ENCODE assay signal across 8 mouse cellular contexts in the genomic region with DNA sequence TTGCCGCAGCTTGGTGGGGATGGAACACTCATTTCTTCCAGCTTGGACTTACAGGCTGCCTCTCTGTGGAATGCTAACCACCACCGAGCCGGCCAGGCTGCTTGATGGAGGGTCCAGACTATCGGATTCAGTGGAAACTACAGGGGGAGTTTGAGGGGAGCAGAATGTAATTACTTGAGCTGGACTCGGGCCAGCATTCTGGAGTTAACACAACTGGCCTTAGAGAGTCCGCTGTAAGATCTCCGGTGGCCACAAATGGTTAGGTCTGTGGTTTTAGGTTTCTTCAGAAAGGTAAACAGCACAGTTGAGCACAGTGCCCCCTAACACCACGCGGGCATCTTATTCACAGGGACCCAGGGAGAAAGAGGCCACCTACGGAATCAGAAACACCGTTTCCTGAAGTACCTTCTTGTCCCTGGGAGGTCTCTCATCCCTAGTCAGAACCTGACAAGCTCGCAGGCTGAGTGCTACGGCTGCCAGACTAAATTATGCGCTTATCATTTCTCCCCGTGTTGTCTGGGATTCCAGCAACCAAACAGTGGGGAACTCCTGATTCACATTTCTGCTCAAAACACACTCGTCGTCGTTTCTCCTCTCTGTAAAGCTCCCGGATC. TPM values are rescaled to one million over a fixed set of nuclear protein-coding genes. Genes with fewer than 3 reads are reported as not detected.
A peak's percentile ranks its signal among the peaks of the same experiment; 100 is the strongest.
DNase-seq lines count a peak whose midpoint lies in the region; ATAC-seq and TF ChIP-seq lines count a peak whose summit lies in the region.

No protein-coding gene starts in this region.

- peaks cover 14% of the 10 kb centered on the region for H3K4me1 ChIP-seq in E14TG2a.4 (replicated peaks; ENCODE audit: low read depth, low read length)
- peaks cover 8% of the 10 kb centered on the region; the same call in 1 of the 2 replicates for H3K4me1 ChIP-seq in liver, embryonic 15.5 days (replicated peaks)

- TF ChIP-seq CTCF in E14TG2a.4 (conservative IDR thresholded peaks at IDR 0.05; ENCODE audit: low read length): no peak

- H3K36me3 ChIP-seq in E14TG2a.4 (ENCODE audit: insufficient read depth, low read length): no peaks in the 10 kb centered on the region
- no peaks in the 10 kb centered on the region for H3K36me3 ChIP-seq in liver, embryonic 15.5 days (replicated peaks)

- H3K4me2 ChIP-seq in liver, embryonic 15.5 days: peak overlapping the region; percentile 39

- H3K9ac ChIP-seq in liver, embryonic 15.5 days: no peak overlapping the region

- H3K9me3 ChIP-seq in E14TG2a.4 (ENCODE audit: low read length): no peaks in the 10 kb centered on the region
- no peaks in the 10 kb centered on the region for H3K9me3 ChIP-seq in liver, embryonic 15.5 days (replicated peaks)

- 21% methylated on average over 19 of the region's 19 CpGs for WGBS in liver, embryonic 15.5 days (ENCODE audit: insufficient replicate concordance)

- peaks cover 22% of the 10 kb centered on the region for H3K27me3 ChIP-seq in E14TG2a.4 (ENCODE audit: insufficient read depth, low read length)
- H3K27me3 ChIP-seq in liver, embryonic 15.5 days: no peaks in the 10 kb centered on the region

- H3K27ac ChIP-seq in liver, embryonic 15.5 days (replicated peaks): no peak overlapping the region

- DNase-seq in 3T3-L1 (ENCODE audit: low read depth, low spot score): peak; percentile 22
- peak; percentile 77 for DNase-seq in forelimb bud, embryonic 11.5 days (ENCODE audit: low read depth, low spot score)
- DNase-seq in urinary bladder, postnatal 14 days (ENCODE audit: low spot score): no peak
- DNase-seq in thymus, postnatal 25 days: no peak
- no peak for DNase-seq in right cerebral cortex, postnatal 25 days
- DNase-seq in thymus, postnatal 0 days (ENCODE audit: low spot score): no peak

- ATAC-seq in liver, embryonic 15.5 days (ENCODE audit: insufficient read depth): no peak

- H3K4me3 ChIP-seq in E14TG2a.4 (replicated peaks; ENCODE audit: low read length): peak overlapping the region; percentile 26; the same call in 1 of the 2 replicates
- H3K4me3 ChIP-seq in liver, embryonic 15.5 days (replicated peaks): peak overlapping the region; percentile 17; the same call in 1 of the 2 replicates

RNA-seq across cellular contexts. Expression of a gene that starts 45.5 kb away (rescaled TPM):
- polyA plus RNA-seq in liver, embryonic 15.5 days (2015; fragmentation: Nextera tagmentation; extraction: Ambion mirVana): 20.4 and 23.3 TPM in 2 replicates
- polyA plus RNA-seq in thymus, postnatal 0 days (2015; fragmentation: Nextera tagmentation; extraction: Ambion mirVana): 67.9 and 74.0 TPM in 2 replicates

Comparison
In these comparisons a context has a peak if more than half of its experiments do, and no peak if none do; other contexts are left out.
1. DNase-seq: peak in 3T3-L1 (single experiment) and forelimb bud, embryonic 11.5 days (single experiment); none in urinary bladder, postnatal 14 days (single experiment), thymus, postnatal 25 days (single experiment), right cerebral cortex, postnatal 25 days (single experiment) and thymus, postnatal 0 days (single experiment).